Mouse (Mus musculus) liver, adult 2 months (tissue): ENCODE data around the gene Anapc15-ps.

Experiments used
- CTCF ChIP-seq: fragments of 200-500 bp; IDR thresholded peaks from 2 replicates; pipeline ENCODE4 v1.5.1; 2011; ENCODE audit warnings: low read depth, low read length, control low read depth
- POLR2A ChIP-seq: fragments of 200-500 bp; IDR thresholded peaks from 2 replicates; pipeline ENCODE4 v1.6.1; 2011; ENCODE audit warnings: low read length, control low read depth; ENCODE audit not compliant: insufficient read depth; ENCODE audit errors: extremely low read depth

GRCm38 (mm10) chr10:95691347-95691746 lies 18.1 kb upstream of the Anapc15-ps start:
- no peak for TF ChIP-seq CTCF
- TF ChIP-seq POLR2A: no peak
